Mouse (Mus musculus) layer of hippocampus, postnatal 25 days (tissue): Measurements from ENCODE around the gene Gmeb1. TPM values are rescaled to one million over a fixed set of nuclear protein-coding genes. Genes with fewer than 3 reads are reported as not detected.
"Not testable (repeated sequence)": the region's sequence is repeated elsewhere in the genome, so short reads cannot be mapped to it uniquely, and the experiment has no call there.

Experiments used
- DNase-seq, 2 experiments: peaks; one replicate each; pipeline ENCODE4 v3.0.0; 2022; ENCODE audit warnings: mixed read lengths in 2 of 2, low spot score in 1 of 2; ENCODE audit errors: extremely low spot score in 1 of 2
- total RNA-seq, 2 experiments: library from RNA; stranded (reverse); gene quantifications; 2 replicates each; pipeline ENCODE4 v1.2.3; 2021

The Gmeb1 gene
- total RNA-seq, 2 experiments from 2014 or later, result 21.9 to 26.9 TPM

DNA sequence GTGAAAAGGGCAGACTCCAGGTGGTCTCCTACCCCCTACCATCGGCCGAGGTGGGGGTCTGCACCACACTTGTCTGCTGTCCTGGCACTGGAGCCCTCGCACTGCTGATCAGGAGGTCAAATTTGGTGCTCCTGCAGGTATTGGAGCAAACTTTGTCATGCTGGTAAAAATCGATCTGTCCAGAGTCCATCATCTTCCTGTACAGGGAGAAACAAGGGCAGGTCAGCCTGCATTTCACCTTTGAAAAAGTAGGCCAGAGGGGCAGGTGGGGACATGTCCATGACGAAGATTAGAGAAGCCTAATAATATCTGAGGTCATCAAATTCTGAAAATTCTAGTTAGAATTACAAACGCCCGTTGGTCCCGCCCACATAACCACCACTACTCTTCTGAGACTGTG, 26.7 kb downstream of the Gmeb1 start:
- DNase-seq, result no peak

DNA sequence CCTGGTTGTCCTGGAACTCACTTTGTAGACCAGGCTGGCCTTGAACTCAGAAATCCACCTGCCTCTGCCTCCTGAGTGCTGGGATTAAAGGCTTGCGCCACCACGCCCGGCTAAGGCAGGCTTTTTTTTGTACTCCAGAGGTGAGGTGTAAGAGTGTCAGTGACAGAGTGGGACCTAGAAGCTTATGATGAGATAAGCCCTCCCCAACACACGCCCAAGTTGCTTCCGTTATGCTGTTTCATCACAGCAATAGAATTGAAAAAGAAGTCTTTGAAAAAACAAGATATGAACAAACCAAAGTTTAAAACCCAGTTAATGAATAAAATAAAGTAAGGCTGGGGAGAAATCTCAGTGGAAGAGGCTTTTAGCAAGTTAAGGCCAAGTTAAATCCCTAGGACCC, 31.0 kb downstream of the Gmeb1 start:
- no peak for DNase-seq

DNA sequence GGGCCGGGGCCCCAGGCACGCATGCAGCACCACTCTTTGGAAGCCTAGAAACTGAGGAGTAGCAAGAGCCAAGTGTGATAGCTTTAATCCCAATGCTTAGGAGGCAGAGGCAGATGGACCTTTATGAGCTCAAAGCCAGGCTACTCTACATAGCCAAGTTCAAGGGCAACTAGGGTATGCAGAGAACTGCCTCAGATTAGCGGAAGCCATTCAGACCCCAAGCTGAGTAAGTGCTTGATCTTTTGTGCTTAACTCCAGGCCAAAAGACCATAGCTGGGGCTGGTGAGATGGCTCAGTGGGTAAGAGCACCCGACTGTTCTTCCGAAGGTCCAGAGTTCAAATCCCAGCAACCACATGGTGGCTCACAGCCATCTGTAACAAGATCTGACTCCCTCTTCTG, 39.4 kb downstream of the Gmeb1 start:
- DNase-seq, result not testable (repeated sequence)

DNA sequence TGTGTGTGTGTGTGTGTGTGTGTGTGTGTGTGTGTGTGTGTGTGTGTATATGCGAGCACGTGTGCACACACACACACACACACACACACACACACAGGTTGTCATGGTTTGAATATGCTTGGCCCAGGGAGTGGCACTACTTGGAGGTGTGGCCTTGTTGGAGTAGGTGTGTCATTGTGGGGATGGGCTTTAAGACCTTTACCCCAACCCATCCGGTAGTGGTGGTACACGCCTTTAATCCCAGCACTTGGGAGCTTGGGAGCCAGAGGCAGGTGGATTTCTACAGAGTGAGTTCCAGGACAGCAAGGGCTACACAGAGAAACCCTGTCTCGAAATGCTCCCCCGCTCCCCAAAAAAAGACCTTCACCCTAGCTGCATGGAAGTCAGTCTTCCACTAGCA, 43.0 kb downstream of the Gmeb1 start:
- not testable (repeated sequence) for DNase-seq

DNA sequence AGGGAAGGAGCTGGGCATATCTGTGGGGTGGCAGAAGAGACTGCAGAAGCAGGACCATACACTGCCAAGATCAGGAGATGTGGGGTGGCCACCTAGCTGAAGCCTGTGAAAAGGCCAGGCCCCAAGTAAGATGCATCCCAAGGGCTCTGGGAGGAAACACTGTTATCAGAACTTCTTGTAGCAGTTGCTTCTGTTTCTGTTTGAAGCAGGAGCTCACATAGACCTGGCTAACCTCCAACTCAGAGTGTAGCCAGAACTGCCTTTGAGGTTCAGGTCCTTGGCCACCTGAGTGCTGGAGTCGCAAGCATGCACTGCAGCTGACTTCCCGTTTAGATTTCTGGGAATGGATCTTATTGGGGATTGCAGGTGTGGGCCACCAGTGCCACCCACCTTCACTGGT, 43.6 kb downstream of the Gmeb1 start:
- DNase-seq, result no peak

DNA sequence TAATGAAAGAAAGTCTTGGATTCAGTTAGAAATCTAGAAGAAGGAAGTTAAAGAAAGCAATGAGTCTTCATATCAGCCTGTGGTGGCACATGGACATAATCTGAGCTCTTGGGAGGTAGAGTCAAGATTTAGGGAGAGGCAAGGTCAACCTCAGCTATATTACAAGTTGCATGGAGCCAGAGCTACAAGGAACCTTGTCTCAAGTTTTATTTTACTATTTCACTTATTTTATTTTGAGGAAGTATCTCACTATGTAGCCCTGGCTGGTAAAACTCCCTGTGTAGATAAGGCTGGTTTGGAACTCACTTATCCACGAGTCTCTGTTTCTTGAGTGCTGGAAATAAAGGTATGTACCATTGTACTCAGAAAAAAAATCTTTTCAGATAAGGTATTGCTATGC, 44.8 kb downstream of the Gmeb1 start:
- no peak for DNase-seq

DNA sequence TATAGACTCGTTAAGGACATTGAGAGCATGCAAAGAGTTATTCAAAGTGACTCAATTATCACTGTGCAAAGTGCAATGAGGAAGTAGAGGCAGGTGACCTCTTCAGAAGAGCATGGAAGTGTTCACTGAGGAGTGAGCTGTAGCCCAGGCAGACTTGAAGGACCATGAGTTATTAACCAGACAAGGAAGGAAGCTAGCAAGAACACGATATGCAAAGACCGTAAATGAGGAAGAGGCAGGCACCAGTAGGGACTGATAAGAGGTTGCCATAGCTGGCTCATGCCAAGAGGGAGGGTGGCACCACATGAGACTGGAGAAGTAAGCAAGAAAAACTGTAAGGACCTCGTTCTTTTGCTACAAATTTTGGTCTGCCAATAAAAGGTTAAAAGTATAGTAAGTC, 46.6 kb downstream of the Gmeb1 start:
- DNase-seq, result no peak

DNA sequence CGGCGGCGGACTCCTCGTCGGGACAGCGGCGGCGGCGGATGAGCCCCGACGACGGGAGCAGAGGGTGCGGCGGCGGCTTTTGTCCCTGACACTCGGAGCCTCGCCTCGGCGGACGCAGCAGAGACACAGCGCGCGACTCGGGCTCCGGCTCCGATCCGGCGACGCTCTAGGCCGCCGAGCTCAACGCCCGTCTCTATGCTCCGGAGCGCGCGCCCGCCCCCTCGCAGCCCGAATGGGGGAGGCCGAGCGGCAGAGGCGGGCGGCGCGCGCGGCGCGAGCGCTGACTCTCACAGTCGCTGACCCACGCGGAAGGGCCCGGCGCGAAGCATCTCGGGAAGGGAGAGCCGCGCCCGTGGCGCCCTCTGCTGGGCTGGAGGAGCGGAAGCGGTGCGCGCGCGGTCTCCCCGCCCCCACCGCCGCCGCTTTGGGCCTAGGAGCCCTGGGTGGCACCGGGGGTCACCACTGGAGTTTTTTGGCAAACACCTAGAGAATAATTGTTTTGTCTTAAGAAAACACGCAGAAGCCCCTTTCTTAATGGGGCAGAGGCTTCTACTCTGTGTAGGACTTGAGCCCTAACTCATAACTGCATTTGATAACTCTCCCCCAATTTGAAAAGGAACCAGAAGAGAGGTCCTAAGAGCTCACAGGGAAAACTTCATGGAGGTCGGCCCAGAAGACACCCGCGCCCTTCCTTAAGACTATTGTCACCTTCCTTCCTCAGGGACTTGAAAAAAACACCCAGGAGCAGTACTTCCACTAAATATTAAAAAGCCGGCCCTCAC, 49.3 kb downstream of the Gmeb1 start, which contains the start of gene Ythdf2:
TSS of gene Ythdf2 (minus strand) at position 351 of the 782 bp plus-strand sequence.
- peak; percentile 96 to 98 for DNase-seq

DNA sequence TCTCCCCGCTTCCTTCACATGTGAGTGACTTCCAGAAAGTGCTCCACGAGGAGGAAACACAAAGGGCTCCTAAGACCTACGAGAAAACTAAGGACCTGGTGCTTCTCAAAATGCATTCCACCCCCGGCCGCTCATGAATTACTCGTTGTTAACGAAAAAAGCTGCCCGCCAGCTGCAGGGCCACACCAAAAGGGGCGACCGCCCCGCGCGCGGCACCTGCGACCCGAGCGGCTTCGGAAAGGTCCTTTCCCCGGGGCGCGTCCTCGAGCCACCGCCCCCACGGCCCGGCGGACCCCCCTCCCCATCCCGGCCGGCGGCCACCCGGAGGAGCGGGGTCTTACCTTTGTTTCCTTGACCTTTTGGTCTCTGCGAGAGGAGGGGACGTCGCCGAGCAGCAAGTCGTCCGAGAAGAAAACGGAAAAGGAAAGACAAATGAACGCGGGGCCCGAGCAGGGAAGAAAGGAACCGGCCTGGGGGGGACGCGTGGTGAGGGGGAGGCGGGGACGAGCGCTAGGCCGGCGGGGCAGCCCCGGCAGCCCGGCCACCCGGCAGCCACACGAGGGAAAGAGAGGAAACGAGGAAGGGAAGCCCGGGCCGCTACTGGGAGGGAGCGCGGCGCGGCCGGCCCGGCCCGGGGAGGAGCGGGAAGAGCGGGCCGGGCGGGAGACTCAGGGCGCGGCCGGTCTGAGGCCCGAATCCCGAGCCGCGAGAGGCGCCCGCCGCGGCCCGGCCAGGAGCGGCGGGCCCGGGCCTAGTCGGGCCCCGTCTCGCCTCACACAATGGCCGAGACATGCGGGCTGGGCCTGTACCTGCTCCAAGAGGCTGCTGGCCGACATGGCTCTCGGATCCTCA, 50.1 kb downstream of the Gmeb1 start:
- DNase-seq, result peak; percentile 9 to 11

DNA sequence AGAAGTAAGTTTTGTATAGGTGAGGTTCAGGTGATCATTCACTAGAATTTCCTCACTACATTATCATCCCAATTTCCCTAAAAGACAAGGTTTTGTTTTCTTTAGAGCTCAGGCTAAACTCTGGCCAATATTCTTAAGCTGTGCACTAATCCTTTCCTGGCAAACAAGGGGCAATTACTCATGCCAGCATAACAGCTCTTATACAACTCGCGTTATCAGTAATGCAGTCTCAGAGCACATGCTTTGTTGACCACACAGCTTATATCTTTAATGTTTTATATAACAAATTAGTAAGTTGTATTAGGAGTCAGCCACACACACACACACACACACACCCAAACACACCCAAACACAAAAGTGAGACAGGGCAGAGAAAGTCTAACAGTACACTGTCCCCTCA, 51.1 kb downstream of the Gmeb1 start:
- no peak for DNase-seq

DNA sequence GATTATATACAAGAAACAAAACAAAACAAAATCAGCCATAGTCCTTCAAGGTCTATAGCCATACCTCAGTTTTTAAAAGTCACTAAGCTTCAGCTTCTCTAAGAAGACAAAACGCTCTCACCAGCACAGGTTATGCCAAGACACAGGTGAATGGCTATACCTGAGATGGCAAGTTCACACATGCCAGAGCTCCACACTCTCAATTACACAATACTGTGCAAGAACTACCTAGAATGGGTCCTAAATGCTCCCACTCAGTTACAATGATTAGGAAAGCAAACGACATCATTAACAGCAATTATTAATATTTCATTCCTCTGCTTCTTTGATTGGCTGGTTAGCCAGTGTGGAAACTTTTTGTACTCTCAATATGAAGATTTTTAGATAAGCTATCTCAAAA, 52.1 kb downstream of the Gmeb1 start:
- no peak for DNase-seq

DNA sequence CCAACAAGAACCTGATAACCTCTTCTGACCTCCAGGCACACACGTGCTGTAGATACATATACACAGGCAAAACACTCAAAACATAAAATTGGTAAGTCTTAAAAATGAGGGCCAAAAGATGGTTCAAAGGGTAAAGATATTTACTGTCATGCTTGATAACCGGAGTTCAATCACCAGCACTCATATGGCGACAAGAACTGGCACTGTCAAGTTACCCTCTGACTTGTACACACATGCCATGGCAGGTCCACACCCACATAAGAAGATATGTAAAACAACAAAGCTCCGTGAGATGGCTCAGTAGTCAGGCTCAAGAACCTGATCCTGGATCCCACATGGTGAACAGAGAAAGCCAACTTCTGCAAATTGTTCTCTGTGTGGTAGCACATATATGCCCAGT, 54.1 kb downstream of the Gmeb1 start:
- DNase-seq, result no peak

DNA sequence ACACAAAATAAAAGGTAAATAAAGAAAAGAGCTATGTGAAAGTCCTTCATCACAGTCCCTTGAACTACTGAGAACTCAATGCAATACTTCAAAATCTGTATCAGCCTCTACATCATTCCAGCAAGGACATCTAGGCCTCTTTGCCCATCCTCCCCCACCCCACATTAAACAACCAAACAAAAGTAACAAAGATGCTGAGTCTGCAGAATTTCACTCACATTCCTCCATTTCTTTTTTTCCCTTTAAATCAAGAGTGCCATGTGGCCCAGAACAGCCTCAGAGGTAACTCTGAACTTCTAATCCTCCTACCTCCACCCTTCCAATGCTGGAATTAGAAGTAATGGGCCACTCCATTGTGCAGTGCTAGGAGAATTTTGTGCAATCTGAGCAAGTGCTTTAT, 62.6 kb downstream of the Gmeb1 start:
- DNase-seq, result no peak

DNA sequence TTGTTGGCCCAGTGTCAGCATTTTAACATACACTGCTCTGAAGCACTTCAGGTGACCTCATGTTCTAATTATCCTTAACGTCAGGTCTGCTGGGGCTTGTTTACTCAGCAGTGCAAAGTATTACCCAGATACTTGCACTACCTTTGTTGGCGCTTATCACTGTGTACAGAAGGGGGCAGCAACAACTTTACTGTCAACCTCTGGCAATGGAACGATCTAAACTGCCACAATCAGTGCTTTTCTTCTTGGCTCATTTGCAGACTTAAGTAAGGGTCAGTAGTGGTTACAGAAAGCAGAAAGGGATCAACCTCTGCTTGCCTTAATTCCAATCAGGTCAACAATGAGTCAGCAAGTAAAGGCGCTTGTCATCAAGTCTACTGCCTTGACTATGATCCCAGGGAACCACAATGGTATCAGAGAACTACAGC, 63.1 kb downstream of the Gmeb1 start:
- DNase-seq, result no peak

DNA sequence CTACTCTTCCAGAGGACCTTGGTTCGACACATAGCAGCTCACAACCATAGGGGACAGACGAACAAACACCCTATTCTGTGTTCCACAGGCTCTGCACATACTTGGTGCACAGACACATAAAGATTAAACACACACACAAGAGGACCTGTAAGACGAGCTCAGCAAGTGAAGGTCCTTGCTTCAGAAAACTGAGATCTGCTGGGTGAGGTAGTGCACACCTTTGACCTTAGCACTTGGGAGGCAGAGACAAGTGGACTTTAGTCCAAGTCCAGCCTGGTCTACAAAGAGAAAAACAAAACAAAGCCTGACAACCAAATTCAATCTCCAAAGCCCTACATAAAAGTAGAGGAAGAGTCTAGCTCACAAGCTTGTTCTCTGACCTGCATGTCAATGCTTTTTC, 66.4 kb downstream of the Gmeb1 start:
- DNase-seq, result no peak

DNA sequence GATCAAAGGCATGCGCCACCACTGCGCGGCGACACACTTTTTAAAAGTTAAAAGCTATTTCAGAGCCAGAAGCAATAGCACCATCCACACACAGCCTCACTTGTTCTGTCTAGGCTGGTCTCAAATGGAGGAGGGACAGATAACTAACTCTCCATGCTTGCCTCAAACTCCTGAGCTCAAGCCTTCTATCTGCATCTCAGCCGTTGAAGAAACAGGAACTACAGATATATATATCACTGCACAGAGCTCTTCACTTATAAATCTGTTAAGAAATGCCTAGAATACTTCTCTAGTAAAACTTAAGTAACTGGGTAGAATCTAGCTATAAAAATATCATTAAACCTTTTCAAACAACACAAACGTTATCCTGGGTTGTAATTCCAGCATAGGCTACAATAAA, 67.0 kb downstream of the Gmeb1 start:
- no peak for DNase-seq

DNA sequence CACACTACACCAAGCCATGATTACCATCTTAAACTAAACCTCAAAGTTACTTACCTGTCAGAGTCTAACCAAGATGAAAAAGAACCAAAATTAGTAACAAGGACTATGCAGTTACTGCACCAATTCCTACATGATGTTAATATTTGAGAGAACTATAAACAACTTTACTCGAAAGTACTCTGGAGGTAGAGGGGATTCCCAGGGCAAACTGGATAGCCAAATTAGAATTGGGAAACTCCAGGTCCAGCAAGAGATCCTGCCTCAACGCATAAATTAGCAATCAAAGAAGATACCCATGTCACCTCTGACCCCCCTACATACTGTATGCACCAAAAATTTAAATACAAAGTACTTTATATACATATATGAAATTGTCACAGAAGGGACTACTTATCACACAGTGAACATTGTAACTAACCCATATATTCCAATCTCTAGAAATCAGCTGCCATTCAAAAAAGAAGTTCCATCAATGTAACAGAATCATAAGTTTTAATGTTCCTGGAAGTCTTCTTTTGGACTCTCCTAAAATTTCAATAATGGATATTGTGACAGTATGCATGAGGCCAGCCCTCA, 73.5 kb downstream of the Gmeb1 start:
- no peak for DNase-seq

DNA sequence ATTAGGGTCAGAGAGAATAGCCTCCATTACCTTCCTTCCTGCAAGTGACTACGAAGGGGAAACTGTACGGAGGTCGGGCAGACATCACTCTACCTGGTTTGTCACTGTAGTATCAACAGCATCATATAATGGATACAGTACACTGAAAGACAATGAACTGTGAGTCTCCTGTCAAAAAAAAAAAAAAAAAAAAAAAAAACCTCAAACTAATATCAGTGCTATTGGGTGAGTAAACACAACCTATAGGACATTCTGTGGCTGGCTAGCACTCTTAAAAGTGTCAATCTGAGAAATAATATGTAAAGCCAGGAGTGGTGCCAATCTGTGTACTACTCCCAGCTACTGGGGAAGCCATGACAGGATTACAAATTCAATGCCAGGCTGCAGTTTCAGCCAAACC, 78.2 kb downstream of the Gmeb1 start:
- DNase-seq, result no peak

DNA sequence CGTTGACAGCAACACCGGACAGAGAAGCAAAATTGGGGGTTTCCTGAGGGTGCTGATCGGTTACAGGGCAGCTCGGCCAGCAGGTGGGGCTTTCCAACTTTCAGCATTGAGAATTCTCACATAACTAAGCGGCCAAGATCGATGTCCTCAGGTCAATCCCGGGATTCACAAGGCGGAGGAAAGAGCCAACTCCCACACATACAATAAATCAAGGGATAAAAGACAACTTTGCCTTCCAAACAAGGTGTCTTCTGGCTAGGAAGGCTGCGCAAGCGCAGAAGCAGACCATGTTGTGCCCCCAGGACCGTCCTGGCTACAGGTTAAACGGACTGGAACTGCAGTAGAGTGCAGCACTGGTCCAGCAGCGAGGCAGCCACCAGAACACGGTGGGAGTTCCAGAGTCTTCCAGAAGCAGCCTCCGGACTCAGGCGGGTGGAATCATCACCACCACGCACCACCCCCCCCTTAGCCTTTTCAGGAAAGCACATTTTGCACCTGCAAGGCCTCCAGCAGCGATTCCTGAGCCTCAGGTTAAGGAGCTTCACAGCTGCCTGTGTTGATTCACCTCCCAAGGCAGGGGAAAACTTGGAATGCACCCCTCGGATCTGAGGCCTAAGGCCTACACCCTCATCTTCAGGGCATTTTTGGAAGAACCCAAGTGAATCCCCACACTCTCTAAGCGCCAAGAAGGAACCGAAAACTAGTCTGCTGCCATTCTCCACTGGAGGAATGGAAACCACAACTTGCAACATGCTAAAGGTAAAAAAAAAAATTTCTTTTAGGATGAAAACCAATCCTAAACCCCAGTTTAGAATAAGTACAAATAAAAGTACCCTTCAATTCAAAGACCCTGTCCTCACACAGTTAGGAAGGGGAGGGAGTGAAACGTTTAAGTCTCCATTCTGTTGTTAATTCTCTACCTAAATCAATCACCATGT, 79.4 kb downstream of the Gmeb1 start:
- DNase-seq, result no peak

DNA sequence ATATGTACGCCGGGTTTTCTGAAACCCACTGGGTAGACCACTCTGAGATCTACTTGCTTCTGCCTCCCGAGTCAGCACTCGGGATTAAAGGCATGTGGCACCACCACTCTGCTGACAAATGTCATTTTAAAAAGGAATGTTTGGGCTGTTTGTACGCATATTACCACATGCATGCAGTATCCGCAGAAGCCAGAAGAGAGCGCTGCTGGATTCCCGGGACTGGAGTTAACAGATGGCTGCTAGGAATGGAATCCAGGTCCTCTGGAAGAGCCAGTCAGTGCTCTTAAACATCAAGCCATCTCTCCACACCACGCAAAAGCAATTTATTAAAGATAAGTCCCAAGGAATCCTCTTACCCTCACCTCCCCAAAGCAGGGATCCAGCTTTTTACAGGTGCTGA, 80.7 kb downstream of the Gmeb1 start:
- peak in 1 of 2 experiments; percentile 58 for DNase-seq
